Mouse (Mus musculus): ENCODE results near the gene Csk. TPM values are rescaled to one million over a fixed set of nuclear protein-coding genes. Genes with fewer than 3 reads are reported as not detected.

The Csk gene
- total RNA-seq, 1 experiment from 2014 or later = 332 TPM

DNA sequence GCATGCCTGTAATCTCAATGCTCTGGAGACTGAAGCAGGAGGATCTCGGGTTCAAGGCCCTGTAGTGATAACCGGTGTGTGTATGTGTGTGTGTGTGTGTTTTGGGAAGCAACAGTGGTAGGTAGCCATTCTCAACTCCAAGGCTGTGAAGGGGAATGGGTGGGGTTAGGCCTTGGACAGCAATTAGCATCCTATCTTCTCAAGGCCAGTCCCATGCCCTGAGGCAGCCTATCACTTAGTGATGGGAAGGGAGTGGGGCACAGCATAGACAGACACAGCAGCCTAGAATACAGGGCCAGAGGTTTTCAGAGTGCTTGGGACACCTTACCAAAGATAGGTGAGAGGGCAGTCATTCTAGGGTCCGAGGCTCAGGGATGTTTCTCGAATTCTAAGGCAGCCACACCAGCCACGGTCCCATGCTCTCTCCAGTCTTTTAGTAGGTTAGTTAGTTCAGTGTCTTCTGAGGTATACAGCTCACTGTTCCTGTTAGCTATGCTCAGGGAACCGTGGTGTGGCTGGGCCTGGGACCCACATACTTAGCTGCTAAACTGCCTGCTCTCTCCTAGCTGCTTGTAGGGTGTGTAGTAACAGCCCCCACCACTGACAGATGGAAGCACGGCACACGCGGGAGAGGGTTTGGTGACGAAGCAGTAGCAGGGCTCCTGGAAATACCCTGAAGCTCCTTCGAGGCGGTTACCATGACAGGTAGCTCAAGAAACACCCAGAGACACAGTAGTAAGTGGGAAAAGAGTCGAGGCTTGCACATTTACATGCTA is 11.5 kb downstream of the Csk start:
- no peak for ATAC-seq (replicated peaks; ENCODE audit: insufficient number of reproducible peaks, low FRiP score, low TSS enrichment, poor library complexity, severe bottlenecking)

DNA sequence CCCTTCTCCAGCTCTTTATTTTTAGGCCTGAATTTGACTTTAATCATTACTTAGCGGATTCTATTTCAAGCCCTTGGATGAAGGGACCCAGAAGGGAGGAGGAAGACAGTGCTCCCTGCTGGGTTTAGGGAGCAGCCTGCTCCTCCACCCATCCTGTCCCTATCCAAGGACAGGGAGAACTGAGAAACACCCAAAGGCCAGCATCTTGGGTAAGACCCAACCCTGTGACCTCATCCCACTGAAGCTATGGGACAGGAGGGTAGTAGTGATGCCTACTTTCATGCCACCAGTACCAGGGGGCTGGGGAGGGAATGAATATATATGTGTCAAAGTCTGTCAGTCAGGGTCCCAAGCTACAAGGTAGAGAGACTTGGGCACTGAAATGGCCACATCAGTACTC is 12.4 kb downstream of the Csk start:
- ATAC-seq (replicated peaks; ENCODE audit: insufficient number of reproducible peaks, low FRiP score, low TSS enrichment, poor library complexity, severe bottlenecking) = no peak

DNA sequence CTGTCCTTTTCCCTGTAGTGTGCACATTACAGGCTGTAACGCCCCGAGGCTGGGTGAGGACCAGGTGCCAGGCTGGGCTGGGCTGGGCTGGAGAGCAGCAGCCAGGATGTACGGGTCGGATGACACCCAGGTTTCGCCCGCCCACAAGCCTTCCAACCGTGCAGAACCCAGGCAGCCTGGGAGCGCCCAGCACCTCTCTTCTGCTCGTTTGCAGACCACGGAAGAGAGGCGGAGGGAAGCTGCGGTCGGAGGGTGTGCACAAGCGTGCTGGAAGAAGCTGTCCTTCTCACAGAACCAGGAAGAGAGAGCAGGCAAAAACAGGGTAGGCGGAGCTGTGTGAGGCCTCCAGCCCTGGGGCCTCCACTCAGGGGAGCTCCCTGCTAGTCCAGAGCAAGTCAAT is 13.0 kb downstream of the Csk start:
- ATAC-seq (replicated peaks; ENCODE audit: insufficient number of reproducible peaks, low FRiP score, low TSS enrichment, poor library complexity, severe bottlenecking) = peak; percentile 63

GRCm38 (mm10) chr9:57639661-57640328 is 13.6 kb downstream of the Csk start:
- no peak for ATAC-seq (replicated peaks; ENCODE audit: insufficient number of reproducible peaks, low FRiP score, low TSS enrichment, poor library complexity, severe bottlenecking)

GRCm38 (mm10) chr9:57638651-57639459 is 14.6 kb downstream of the Csk start:
- ATAC-seq (replicated peaks; ENCODE audit: insufficient number of reproducible peaks, low FRiP score, low TSS enrichment, poor library complexity, severe bottlenecking) = peak; percentile 50

GRCm38 (mm10) chr9:57637741-57638322 is 15.6 kb downstream of the Csk start:
- peak; percentile 49 for ATAC-seq (replicated peaks; ENCODE audit: insufficient number of reproducible peaks, low FRiP score, low TSS enrichment, poor library complexity, severe bottlenecking)

- ATAC-seq (replicated peaks; ENCODE audit: insufficient number of reproducible peaks, low FRiP score, low TSS enrichment, poor library complexity, severe bottlenecking) = no peak
These were observed 16.2 kb downstream of the Csk start for GRCm38 (mm10) chr9:57637272-57637671.

- ATAC-seq (replicated peaks; ENCODE audit: insufficient number of reproducible peaks, low FRiP score, low TSS enrichment, poor library complexity, severe bottlenecking) = no peak; the same call in 1 of the 2 replicates
These were observed 19.9 kb downstream of the Csk start for GRCm38 (mm10) chr9:57633481-57634024.

DNA sequence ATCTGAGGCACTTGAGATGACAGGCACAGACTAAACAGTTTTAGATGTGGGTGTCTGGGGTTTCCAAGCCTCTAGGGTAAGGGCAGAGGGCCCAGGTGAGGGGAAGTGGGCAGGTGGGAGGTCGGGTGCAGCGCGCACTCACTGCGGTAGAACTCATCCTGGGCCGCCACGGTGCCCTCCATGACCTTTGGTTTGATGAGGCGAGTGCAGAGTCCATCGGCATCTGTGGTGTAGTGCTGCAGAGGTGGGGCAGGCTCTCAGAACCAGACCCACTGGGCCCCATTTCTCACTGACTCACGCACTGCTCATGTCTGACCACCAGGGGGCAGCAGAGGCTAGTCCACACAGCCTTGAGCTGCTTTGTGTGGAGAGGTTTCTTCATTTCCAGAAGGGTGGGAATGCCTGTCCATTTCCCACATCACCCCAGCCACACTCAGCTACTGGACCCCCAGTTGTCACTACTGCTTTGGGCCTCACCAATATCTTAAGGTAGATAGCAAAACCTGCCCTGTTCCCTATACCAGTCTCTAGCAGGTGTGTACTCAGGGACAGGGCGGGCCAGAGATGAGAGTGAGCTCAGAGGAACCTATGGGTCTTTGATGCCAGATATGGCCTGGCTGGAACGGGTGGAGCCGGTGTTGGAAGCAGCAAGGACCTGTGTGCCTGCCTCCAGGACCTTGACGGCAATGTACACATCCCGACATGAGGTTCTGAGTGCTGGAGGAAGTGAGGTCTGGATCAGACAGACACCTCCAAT is 24.1 kb downstream of the Csk start:
- ATAC-seq (replicated peaks; ENCODE audit: insufficient number of reproducible peaks, low FRiP score, low TSS enrichment, poor library complexity, severe bottlenecking) = peak; percentile 53

GRCm38 (mm10) chr9:57628717-57629116 is 24.7 kb downstream of the Csk start:
- no peak for ATAC-seq (replicated peaks; ENCODE audit: insufficient number of reproducible peaks, low FRiP score, low TSS enrichment, poor library complexity, severe bottlenecking)

GRCm38 (mm10) chr9:57627892-57628291 is 25.5 kb downstream of the Csk start:
- ATAC-seq (replicated peaks; ENCODE audit: insufficient number of reproducible peaks, low FRiP score, low TSS enrichment, poor library complexity, severe bottlenecking) = no peak

DNA sequence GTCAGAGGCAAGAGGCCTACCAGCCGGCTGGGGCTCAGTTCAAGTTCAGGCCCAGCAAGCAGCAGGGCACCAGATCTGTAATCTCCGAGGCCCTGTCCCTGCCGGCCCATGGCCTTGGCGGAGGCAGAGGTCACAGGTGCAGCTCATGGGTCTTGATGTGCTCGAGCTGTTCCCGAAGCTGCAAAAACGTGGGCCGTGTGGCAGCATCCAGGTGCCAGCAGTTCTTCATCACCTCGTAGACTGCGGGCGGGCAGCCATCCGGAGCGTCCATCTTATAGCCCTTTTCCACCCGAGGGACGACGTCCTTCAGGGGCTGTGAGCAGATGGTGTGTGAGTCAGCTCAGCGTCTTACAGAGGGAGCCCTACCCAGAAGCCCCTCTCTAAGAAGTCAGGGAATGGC is 26.2 kb downstream of the Csk start:
- ATAC-seq (replicated peaks; ENCODE audit: insufficient number of reproducible peaks, low FRiP score, low TSS enrichment, poor library complexity, severe bottlenecking) = no peak

GRCm38 (mm10) chr9:57625674-57626500 is 27.5 kb downstream of the Csk start:
- no peak for ATAC-seq (replicated peaks; ENCODE audit: insufficient number of reproducible peaks, low FRiP score, low TSS enrichment, poor library complexity, severe bottlenecking)

DNA sequence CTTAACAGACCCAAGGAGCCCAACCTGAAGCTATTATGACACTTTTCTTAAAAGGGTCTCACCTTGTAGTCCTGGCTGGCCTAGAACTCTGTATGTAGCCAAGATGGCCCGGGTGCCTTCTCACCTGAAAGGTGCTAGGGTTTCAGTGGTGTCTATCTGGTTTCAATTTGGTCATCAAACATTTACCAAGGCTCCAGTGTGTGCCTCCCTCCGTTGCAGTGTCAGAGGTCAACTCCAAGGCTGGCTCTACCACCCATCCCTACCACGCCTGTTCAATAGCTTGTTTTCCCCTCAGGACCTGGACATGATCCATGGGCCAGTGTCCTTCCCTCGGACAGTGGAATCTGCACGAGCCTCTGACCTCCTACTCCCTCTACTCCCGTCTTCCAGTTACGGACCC is 29.1 kb downstream of the Csk start:
- no peak for ATAC-seq (replicated peaks; ENCODE audit: insufficient number of reproducible peaks, low FRiP score, low TSS enrichment, poor library complexity, severe bottlenecking)

GRCm38 (mm10) chr9:57620674-57621073 is 32.8 kb downstream of the Csk start, which contains the start of gene Lman1l:
Gene Lman1l (minus strand): TSS chr9:57620774.
- ATAC-seq (replicated peaks; ENCODE audit: insufficient number of reproducible peaks, low FRiP score, low TSS enrichment, poor library complexity, severe bottlenecking) = no peak

- no peak for ATAC-seq (replicated peaks; ENCODE audit: insufficient number of reproducible peaks, low FRiP score, low TSS enrichment, poor library complexity, severe bottlenecking)
These were observed 34.6 kb downstream of the Csk start for GRCm38 (mm10) chr9:57618854-57619253.

- no peak for ATAC-seq (replicated peaks; ENCODE audit: insufficient number of reproducible peaks, low FRiP score, low TSS enrichment, poor library complexity, severe bottlenecking)
These were observed 35.8 kb downstream of the Csk start for GRCm38 (mm10) chr9:57617556-57618169.

Measured in monocyte, adult 5-6 weeks (primary cell).